20 mouse cellular contexts compared by ENCODE assay signal in the genomic region with DNA sequence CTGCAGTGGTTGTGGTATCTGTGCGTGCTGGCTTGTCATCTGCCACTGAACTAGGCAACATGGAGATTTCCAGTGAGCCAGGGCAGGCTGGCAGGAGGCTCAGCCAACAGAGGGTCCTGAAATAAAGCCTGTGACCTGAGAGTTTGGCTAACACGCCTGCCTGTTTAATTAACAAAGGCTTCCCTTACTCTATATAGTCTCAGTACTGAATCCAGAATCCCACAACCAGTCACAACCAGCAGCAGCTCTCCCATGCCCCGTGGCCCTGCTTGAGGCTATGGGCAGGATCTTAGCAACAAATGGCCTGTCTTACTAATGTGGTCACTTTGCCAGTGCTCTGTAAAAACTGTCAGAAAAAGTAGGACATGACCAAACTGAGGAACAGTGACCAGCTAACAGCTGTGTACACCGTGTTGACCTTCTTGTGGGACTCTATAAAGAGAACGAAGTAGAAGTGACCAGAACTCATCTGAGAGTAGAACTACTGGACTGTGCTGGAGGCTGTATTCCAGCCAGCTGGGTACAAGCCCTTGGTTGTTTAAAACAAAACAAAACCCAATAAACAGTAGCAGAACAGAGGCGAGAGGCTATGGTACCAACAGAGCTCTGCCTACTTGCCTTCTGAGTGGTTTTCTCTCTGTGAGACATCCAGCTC. TPM values are rescaled to one million over a fixed set of nuclear protein-coding genes. Genes with fewer than 3 reads are reported as not detected.
DNase-seq lines count a peak whose midpoint lies in the region; ATAC-seq and TF ChIP-seq lines count a peak whose summit lies in the region.
"Had no signal": no experiment of that assay in that cellular context is flagged by ENCODE, and none has a peak within 500 bp of the region (broad histone marks: within the 10 kb centered on the region; RNA-seq: fewer than 3 reads in every experiment).

No protein-coding gene starts in this region.

- H3K4me2 ChIP-seq in forebrain, embryonic 15.5 days (replicated peaks), result no peak overlapping the region
- no peak overlapping the region for H3K4me2 ChIP-seq in forebrain, embryonic 11.5 days (ENCODE audit: low read depth, low read length, severe bottlenecking)
- no peak overlapping the region for H3K4me2 ChIP-seq in hindbrain, embryonic 13.5 days
- no peak overlapping the region for H3K4me2 ChIP-seq in hindbrain, embryonic 12.5 days (replicated peaks)
- H3K4me2 ChIP-seq in midbrain, postnatal 0 days (ENCODE audit: low read depth, low read length, poor library complexity, severe bottlenecking), result no peak overlapping the region
- no peak overlapping the region for H3K4me2 ChIP-seq in midbrain, embryonic 14.5 days (ENCODE audit: low read length)
- H3K4me2 ChIP-seq: embryonic facial prominence, embryonic 13.5 days; heart, embryonic 13.5 days had no signal

- 61% methylated on average over 6 of the region's 6 CpGs for WGBS in forebrain, embryonic 15.5 days
- WGBS in forebrain, embryonic 11.5 days, result 80% methylated on average over 6 of the region's 6 CpGs
- 82% methylated on average over 6 of the region's 6 CpGs for WGBS in hindbrain, embryonic 13.5 days
- WGBS in hindbrain, embryonic 12.5 days, result 83% methylated on average over 6 of the region's 6 CpGs
- WGBS in midbrain, postnatal 0 days, result 71% methylated on average over 6 of the region's 6 CpGs
- WGBS in midbrain, embryonic 14.5 days, result 77% methylated on average over 6 of the region's 6 CpGs

- no peak overlapping the region for H3K9ac ChIP-seq in forebrain, embryonic 15.5 days (replicated peaks)
- H3K9ac ChIP-seq in forebrain, embryonic 11.5 days (ENCODE audit: low read length), result no peak overlapping the region
- no peak overlapping the region for H3K9ac ChIP-seq in hindbrain, embryonic 13.5 days
- no peak overlapping the region for H3K9ac ChIP-seq in hindbrain, embryonic 12.5 days
- no peak overlapping the region for H3K9ac ChIP-seq in midbrain, postnatal 0 days (replicated peaks; ENCODE audit: low read length, poor library complexity, severe bottlenecking)
- H3K9ac ChIP-seq in midbrain, embryonic 14.5 days (replicated peaks; ENCODE audit: low read length), result no peak overlapping the region
- H3K9ac ChIP-seq: embryonic facial prominence, embryonic 13.5 days; heart, embryonic 13.5 days had no signal

- H3K9me3 ChIP-seq in forebrain, embryonic 15.5 days, result no peaks in the 10 kb centered on the region
- H3K9me3 ChIP-seq in forebrain, embryonic 11.5 days (ENCODE audit: control insufficient read depth, low read length), result no peaks in the 10 kb centered on the region
- H3K9me3 ChIP-seq in hindbrain, embryonic 13.5 days, result no peaks in the 10 kb centered on the region
- H3K9me3 ChIP-seq in hindbrain, embryonic 12.5 days (replicated peaks), result no peaks in the 10 kb centered on the region
- H3K9me3 ChIP-seq in midbrain, postnatal 0 days (ENCODE audit: low read length), result no peaks in the 10 kb centered on the region
- H3K9me3 ChIP-seq in midbrain, embryonic 14.5 days (ENCODE audit: control insufficient read depth, low read length), result no peaks in the 10 kb centered on the region
- H3K9me3 ChIP-seq: embryonic facial prominence, embryonic 13.5 days; heart, embryonic 13.5 days had no signal

- no peaks in the 10 kb centered on the region for H3K27me3 ChIP-seq in forebrain, embryonic 15.5 days
- no peaks in the 10 kb centered on the region for H3K27me3 ChIP-seq in forebrain, embryonic 11.5 days (ENCODE audit: control insufficient read depth, insufficient read depth, low read length)
- 0 out of 2 replicates have a peak, but pooled peaks cover 3% of the 10 kb centered on the region for H3K27me3 ChIP-seq in hindbrain, embryonic 13.5 days
- no peaks in the 10 kb centered on the region for H3K27me3 ChIP-seq in hindbrain, embryonic 12.5 days
- H3K27me3 ChIP-seq in midbrain, postnatal 0 days (ENCODE audit: insufficient read depth, low read length), result no peaks in the 10 kb centered on the region
- H3K27me3 ChIP-seq in midbrain, embryonic 14.5 days (ENCODE audit: control insufficient read depth, insufficient read depth, low read length), result no peaks in the 10 kb centered on the region
- H3K27me3 ChIP-seq: embryonic facial prominence, embryonic 13.5 days; heart, embryonic 13.5 days had no signal

- peak; percentile 32; the same call in 1 of the 2 replicates for ATAC-seq in forebrain, embryonic 15.5 days (replicated peaks)
- ATAC-seq in forebrain, embryonic 11.5 days (replicated peaks; ENCODE audit: low FRiP score), result no peak
- peak; percentile 28; the same call in 1 of the 2 replicates for ATAC-seq in hindbrain, embryonic 13.5 days (ENCODE audit: low FRiP score)
- no peak for ATAC-seq in hindbrain, embryonic 12.5 days (ENCODE audit: low FRiP score)
- peak; percentile 83 for ATAC-seq in midbrain, postnatal 0 days (ENCODE audit: low FRiP score)
- no peak for ATAC-seq in midbrain, embryonic 14.5 days (ENCODE audit: low FRiP score, low TSS enrichment)
- ATAC-seq: activated CD4-positive, CD25-positive, alpha-beta regulatory T cell, adult 4 months; intestine, embryonic 16.5 days; Patski had no signal

- no peak for TF ChIP-seq CTCF in layer of hippocampus, adult 2 months (conservative IDR thresholded peaks at IDR 0.05)
- no peak for TF ChIP-seq CTCF in midbrain, postnatal 0 days (IDR thresholded peaks at IDR 0.05)

- no peaks in the 10 kb centered on the region for H3K36me3 ChIP-seq in forebrain, embryonic 15.5 days
- H3K36me3 ChIP-seq in forebrain, embryonic 11.5 days (ENCODE audit: control insufficient read depth, insufficient read depth, low read length), result no peaks in the 10 kb centered on the region
- H3K36me3 ChIP-seq in hindbrain, embryonic 13.5 days, result no peaks in the 10 kb centered on the region
- H3K36me3 ChIP-seq in hindbrain, embryonic 12.5 days, result no peaks in the 10 kb centered on the region
- H3K36me3 ChIP-seq in midbrain, postnatal 0 days (ENCODE audit: insufficient read depth, low read length), result no peaks in the 10 kb centered on the region
- no peaks in the 10 kb centered on the region for H3K36me3 ChIP-seq in midbrain, embryonic 14.5 days (ENCODE audit: control insufficient read depth, insufficient read depth, low read length)
- H3K36me3 ChIP-seq: embryonic facial prominence, embryonic 13.5 days; heart, embryonic 13.5 days had no signal

- no peak for DNase-seq in forebrain, embryonic 11.5 days (ENCODE audit: low spot score)
- DNase-seq in layer of hippocampus, adult 2 months (ENCODE audit: low spot score in 2 of 2), result no peak
- DNase-seq in layer of hippocampus, adult 18-20 months (ENCODE audit: low spot score in 2 of 2), result no peak
- peak; percentile 69 for DNase-seq in midbrain, postnatal 0 days (ENCODE audit: low spot score)
- no peak for DNase-seq in midbrain, embryonic 14.5 days
- DNase-seq: adrenal gland, postnatal 14 days; cerebellum, adult 18-20 months; cerebellum, adult 9-11 months; cerebellum, postnatal 36 days; gastrocnemius, postnatal 14 days; heart, postnatal 36 days; kidney, adult 2 months had no signal

- H3K4me1 ChIP-seq in forebrain, embryonic 15.5 days, result 0 out of 2 replicates have a peak, but pooled peaks cover 9% of the 10 kb centered on the region
- H3K4me1 ChIP-seq in forebrain, embryonic 11.5 days (replicated peaks; ENCODE audit: control insufficient read depth, insufficient read depth, low read length), result no peaks in the 10 kb centered on the region; the same call in 1 of the 2 replicates
- peaks cover 14% of the 10 kb centered on the region for H3K4me1 ChIP-seq in hindbrain, embryonic 13.5 days (replicated peaks)
- peaks cover 4% of the 10 kb centered on the region; the same call in 1 of the 2 replicates for H3K4me1 ChIP-seq in hindbrain, embryonic 12.5 days
- peaks cover 3% of the 10 kb centered on the region for H3K4me1 ChIP-seq in midbrain, postnatal 0 days (ENCODE audit: insufficient read depth, low read length)
- no peaks in the 10 kb centered on the region for H3K4me1 ChIP-seq in midbrain, embryonic 14.5 days (ENCODE audit: control insufficient read depth, insufficient read depth, low read length)
- H3K4me1 ChIP-seq: embryonic facial prominence, embryonic 13.5 days had no signal

- 0 out of 2 replicates have a peak overlapping the region, but pooled peaks have one; percentile 31 for H3K27ac ChIP-seq in forebrain, embryonic 15.5 days (replicated peaks)
- H3K27ac ChIP-seq in forebrain, embryonic 11.5 days (ENCODE audit: low read depth, low read length), result no peak overlapping the region
- H3K27ac ChIP-seq in hindbrain, embryonic 13.5 days, result no peak overlapping the region
- no peak overlapping the region for H3K27ac ChIP-seq in hindbrain, embryonic 12.5 days
- peak overlapping the region; percentile 67 for H3K27ac ChIP-seq in layer of hippocampus, adult 2 months
- H3K27ac ChIP-seq in midbrain, postnatal 0 days (ENCODE audit: low read depth, low read length), result no peak overlapping the region; the same call in 1 of the 2 replicates
- no peak overlapping the region for H3K27ac ChIP-seq in midbrain, embryonic 14.5 days (replicated peaks; ENCODE audit: low read depth, low read length)
- H3K27ac ChIP-seq: embryonic facial prominence, embryonic 13.5 days; heart, embryonic 13.5 days had no signal

- no peak overlapping the region for H3K4me3 ChIP-seq in forebrain, embryonic 15.5 days
- H3K4me3 ChIP-seq in forebrain, embryonic 11.5 days (ENCODE audit: low read depth, low read length), result no peak overlapping the region
- no peak overlapping the region for H3K4me3 ChIP-seq in hindbrain, embryonic 13.5 days
- H3K4me3 ChIP-seq in hindbrain, embryonic 12.5 days, result no peak overlapping the region
- H3K4me3 ChIP-seq in layer of hippocampus, adult 2 months, result no peak overlapping the region
- H3K4me3 ChIP-seq in midbrain, postnatal 0 days (ENCODE audit: low read depth, low read length), result no peak overlapping the region
- H3K4me3 ChIP-seq in midbrain, embryonic 14.5 days (replicated peaks; ENCODE audit: low read depth, low read length), result no peak overlapping the region
- H3K4me3 ChIP-seq: embryonic facial prominence, embryonic 13.5 days; heart, embryonic 13.5 days had no signal

RNA-seq across cellular contexts. Expression of gene Rps6ka2, which starts 18.3 kb away (rescaled TPM):
- 23.0 and 25.0 TPM in 2 replicates for polyA plus RNA-seq in forebrain, embryonic 15.5 days (2015; fragmentation: Nextera tagmentation; extraction: Ambion mirVana)
- 25.5 and 27.0 TPM in 2 replicates for polyA plus RNA-seq in forebrain, embryonic 11.5 days (2014; fragmentation: Nextera tagmentation; extraction: Ambion mirVana)
- polyA plus RNA-seq in hindbrain, embryonic 13.5 days (2015; fragmentation: Nextera tagmentation; extraction: Ambion mirVana), result 21.2 and 22.1 TPM in 2 replicates
- polyA plus RNA-seq in hindbrain, embryonic 12.5 days (2016; fragmentation: Nextera tagmentation; extraction: Ambion mirVana), result 34.3 and 35.2 TPM in 2 replicates
- total RNA-seq in layer of hippocampus, adult 2 months (2021), result 10 to 100 TPM; 34.4 to 34.6 TPM
- total RNA-seq in layer of hippocampus, adult 18-20 months (2021), result 10 to 100 TPM; 33.4 to 37.4 TPM
- total RNA-seq in midbrain, postnatal 0 days (2014; rRNA removed), result 33.2 and 34.2 TPM in 2 replicates
- 14.7 and 16.8 TPM in 2 replicates for polyA plus RNA-seq in midbrain, postnatal 0 days (2015; fragmentation: Nextera tagmentation; extraction: Ambion mirVana)
- 17.3 and 22.7 TPM in 2 replicates for polyA plus RNA-seq in midbrain, embryonic 14.5 days (2014; fragmentation: Nextera tagmentation; extraction: Ambion mirVana)

Comparison
In these comparisons a context has a peak if more than half of its experiments do, and no peak if none do; other contexts are left out.
1. ATAC-seq: peak in forebrain, embryonic 15.5 days (single experiment), hindbrain, embryonic 13.5 days (single experiment) and midbrain, postnatal 0 days (single experiment); none in forebrain, embryonic 11.5 days (single experiment), hindbrain, embryonic 12.5 days (single experiment) and midbrain, embryonic 14.5 days (single experiment).
2. H3K27ac ChIP-seq: peak in forebrain, embryonic 15.5 days (single experiment) and layer of hippocampus, adult 2 months (single experiment); none in forebrain, embryonic 11.5 days (single experiment), hindbrain, embryonic 13.5 days (single experiment), hindbrain, embryonic 12.5 days (single experiment), midbrain, postnatal 0 days (single experiment) and midbrain, embryonic 14.5 days (single experiment).